Mouse (Mus musculus) midbrain, embryonic 14.5 days (tissue): ENCODE measurements around the gene Fcho2. TPM values are rescaled to one million over a fixed set of nuclear protein-coding genes. Genes with fewer than 3 reads are reported as not detected.
"Not testable (repeated sequence)": the region's sequence is repeated elsewhere in the genome, so short reads cannot be mapped to it uniquely, and the experiment has no call there.

ENCODE experiments used
- ATAC-seq: fragments of 200-750 bp; cut with Nextera tagmentation; 2 replicates; pipeline ENCODE4 v1.8.0; 2017; ENCODE audit warnings: moderate number of reproducible peaks, moderate library complexity; ENCODE audit not compliant: low FRiP score, low TSS enrichment
- DNase-seq: peaks from one replicate; pipeline ENCODE4 v3.0.0-alpha.2; 2015
- H3K27ac ChIP-seq: fragments of 300-500 bp; sonication (generic); replicated peaks from 2 replicates; pipeline ENCODE4 v1.5.1; 2014; ENCODE audit warnings: mild to moderate bottlenecking, low read depth, low read length, moderate library complexity
- H3K27me3 ChIP-seq: fragments of 300-500 bp; sonication (generic); 2 replicates; pipeline ENCODE4 v1.6.1; 2014; ENCODE audit warnings: low read length, control low read depth, mixed read lengths; ENCODE audit not compliant: control insufficient read depth, insufficient read depth
- H3K36me3 ChIP-seq: fragments of 300-500 bp; sonication (generic); 2 replicates; pipeline ENCODE4 v1.6.1; 2014; ENCODE audit warnings: low read length, control low read depth; ENCODE audit not compliant: control insufficient read depth, insufficient read depth
- H3K4me1 ChIP-seq: fragments of 300-500 bp; sonication (generic); 2 replicates; pipeline ENCODE4 v1.6.1; 2014; ENCODE audit warnings: mild to moderate bottlenecking, antibody characterized with exemption, low read length, control low read depth; ENCODE audit not compliant: control insufficient read depth, insufficient read depth
- H3K4me2 ChIP-seq: fragments of 300-500 bp; sonication (generic); 2 replicates; pipeline ENCODE4 v1.6.1; 2014; ENCODE audit warnings: mild to moderate bottlenecking, low read length, moderate library complexity
- H3K4me3 ChIP-seq: fragments of 300-500 bp; sonication (generic); replicated peaks from 2 replicates; pipeline ENCODE4 v1.5.1; 2014; ENCODE audit warnings: low read depth, low read length
- H3K9ac ChIP-seq: fragments of 300-500 bp; sonication (generic); replicated peaks from 2 replicates; pipeline ENCODE4 v1.6.1; 2014; ENCODE audit warnings: mild to moderate bottlenecking, low read length, moderate library complexity
- H3K9me3 ChIP-seq: fragments of 300-500 bp; sonication (generic); 2 replicates; pipeline ENCODE4 v1.6.1; 2016; ENCODE audit warnings: low read length, control low read depth, mixed read lengths; ENCODE audit not compliant: control insufficient read depth
- WGBS: fragments of 180-500 bp; shearing (Covaris S2); extraction: QIAGEN DNeasy Blood & Tissue Kit; methylation state at CpG from one replicate; pipeline ENCODE4 v1.1.7; 2014; 5-methylcytosine and 5-hydroxymethylcytosine counted together
- polyA plus RNA-seq: library from polyadenylated mRNA; unstranded; fragments of >200 nt; fragmentation: Nextera tagmentation; extraction: Ambion mirVana; gene quantifications from 2 replicates; pipeline ENCODE4 v1.2.1, GENCODE M21; 2014

Fcho2 gene
- polyA plus RNA-seq, 1 experiment from 2014 or later: 23.6 TPM

DNA sequence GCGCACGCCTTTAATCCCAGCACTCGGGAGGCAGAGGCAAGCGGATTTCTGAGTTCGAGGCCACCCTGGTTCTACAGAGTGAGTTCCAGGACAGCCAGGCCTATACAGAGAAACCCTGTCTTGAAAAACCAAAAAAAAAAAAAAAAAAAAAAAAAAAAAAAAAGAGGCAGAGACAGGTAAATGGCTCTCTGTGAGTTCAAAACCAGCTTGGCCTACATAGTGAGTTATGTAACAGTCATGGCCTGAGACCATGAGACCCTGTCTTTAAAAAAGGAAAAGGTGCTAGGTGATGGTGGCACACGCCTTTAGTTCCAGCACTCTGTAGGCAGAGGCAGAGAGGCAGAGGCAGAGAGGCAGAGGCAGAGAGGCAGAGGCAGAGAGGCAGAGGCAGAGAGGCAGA is 13.8 kb upstream of the Fcho2 start:
- not testable (repeated sequence) for H3K27ac ChIP-seq
- 97% methylated on average over 6 of the region's 6 CpGs for WGBS

DNA sequence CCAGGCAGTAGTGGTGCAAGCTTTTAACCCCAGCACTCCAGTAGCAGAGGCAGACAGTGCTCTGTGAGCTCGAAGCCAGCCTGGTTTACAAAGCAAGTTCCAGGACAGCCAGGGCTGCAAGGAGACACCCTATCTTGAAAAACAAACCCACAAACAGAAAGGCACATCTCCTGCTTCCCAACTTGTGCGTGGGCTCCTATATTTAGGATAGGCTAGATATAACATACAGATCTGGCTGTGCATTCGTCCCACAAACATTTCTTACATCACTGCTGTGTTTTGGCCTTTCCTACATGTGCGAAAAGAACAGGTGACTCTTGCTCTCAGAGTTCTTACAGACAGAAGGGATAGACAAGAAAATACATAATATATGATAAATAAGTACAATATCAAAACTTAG is 10.3 kb upstream of the Fcho2 start:
- 87% methylated on average over 4 of the region's 4 CpGs for WGBS
- ATAC-seq (no peak), DNase-seq (no peak)
- H3K27me3 ChIP-seq: no peaks in the 10 kb centered on the region
- no peak overlapping the region for H3K27ac ChIP-seq
- H3K9me3 ChIP-seq: no peaks in the 10 kb centered on the region
- no peak overlapping the region for H3K4me2 ChIP-seq
- H3K4me1 ChIP-seq: no peaks in the 10 kb centered on the region
- H3K4me3 ChIP-seq: no peak overlapping the region
- no peak overlapping the region for H3K9ac ChIP-seq
- H3K36me3 ChIP-seq: no peaks in the 10 kb centered on the region

More for the DNA sequence above, 13.8 kb upstream of the Fcho2 start:
- not testable (repeated sequence) for H3K4me1 ChIP-seq, DNase-seq, H3K36me3 ChIP-seq, H3K9ac ChIP-seq, H3K9me3 ChIP-seq, H3K4me3 ChIP-seq, H3K27me3 ChIP-seq, ATAC-seq, H3K4me2 ChIP-seq

DNA sequence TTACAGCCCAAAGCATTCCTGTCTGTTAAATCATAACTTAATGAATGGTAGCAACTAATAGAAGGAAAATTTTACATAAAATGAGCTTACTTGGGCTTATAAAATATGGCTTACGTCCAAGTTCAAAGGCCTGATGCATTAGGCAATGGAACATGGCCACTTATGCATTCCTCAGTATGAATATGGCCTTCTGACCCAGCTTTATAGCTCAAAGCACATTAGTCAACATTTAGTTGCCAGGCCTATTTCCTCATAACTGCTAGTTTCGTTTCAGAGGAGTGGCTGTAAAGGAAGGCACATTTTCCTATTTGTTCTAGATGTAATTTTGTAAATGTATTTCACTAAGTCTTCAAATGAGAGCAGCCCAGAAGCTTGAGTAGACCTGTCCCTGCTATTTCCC is 3.8 kb upstream of the Fcho2 start:
- DNase-seq: no peak
- H3K27ac ChIP-seq: no peak overlapping the region
- H3K4me2 ChIP-seq: no peak overlapping the region
- no peak for ATAC-seq
- no peaks in the 10 kb centered on the region for H3K36me3 ChIP-seq
- H3K4me3 ChIP-seq: no peak overlapping the region
- H3K27me3 ChIP-seq: no peaks in the 10 kb centered on the region
- H3K4me1 ChIP-seq: 0 out of 2 replicates have a peak, but pooled peaks cover 3% of the 10 kb centered on the region
- no peaks in the 10 kb centered on the region for H3K9me3 ChIP-seq
- no peak overlapping the region for H3K9ac ChIP-seq
- WGBS: 79% methylated on average over 2 of the region's 2 CpGs

DNA sequence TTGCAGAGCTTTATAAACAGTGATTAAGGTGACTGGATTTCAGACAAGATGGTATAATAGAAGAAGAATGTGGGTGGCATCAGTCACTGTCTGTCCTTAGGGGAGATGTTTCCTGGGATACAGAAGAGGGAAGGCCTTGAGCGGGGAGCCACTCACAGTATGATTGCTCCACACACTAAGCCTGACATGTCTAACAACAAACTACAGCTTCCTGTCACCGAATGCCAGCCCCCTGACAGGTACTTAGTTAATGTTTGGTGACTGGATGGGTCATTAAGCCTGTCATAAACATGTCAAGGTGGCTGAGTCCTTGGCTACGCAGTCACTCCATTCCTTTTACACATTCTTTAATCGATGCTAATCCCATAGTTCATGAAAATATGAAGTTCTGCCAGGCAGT is 3.0 kb upstream of the Fcho2 start:
- H3K4me3 ChIP-seq: no peak overlapping the region
- H3K27me3 ChIP-seq: no peaks in the 10 kb centered on the region
- H3K9me3 ChIP-seq: no peaks in the 10 kb centered on the region
- H3K4me2 ChIP-seq: no peak overlapping the region
- no peak overlapping the region for H3K27ac ChIP-seq
- DNase-seq (no peak), ATAC-seq (no peak)
- H3K4me1 ChIP-seq: peaks cover 8% of the 10 kb centered on the region
- no peak overlapping the region for H3K9ac ChIP-seq
- H3K36me3 ChIP-seq: no peaks in the 10 kb centered on the region
- 76% methylated on average over 4 of the region's 4 CpGs for WGBS

DNA sequence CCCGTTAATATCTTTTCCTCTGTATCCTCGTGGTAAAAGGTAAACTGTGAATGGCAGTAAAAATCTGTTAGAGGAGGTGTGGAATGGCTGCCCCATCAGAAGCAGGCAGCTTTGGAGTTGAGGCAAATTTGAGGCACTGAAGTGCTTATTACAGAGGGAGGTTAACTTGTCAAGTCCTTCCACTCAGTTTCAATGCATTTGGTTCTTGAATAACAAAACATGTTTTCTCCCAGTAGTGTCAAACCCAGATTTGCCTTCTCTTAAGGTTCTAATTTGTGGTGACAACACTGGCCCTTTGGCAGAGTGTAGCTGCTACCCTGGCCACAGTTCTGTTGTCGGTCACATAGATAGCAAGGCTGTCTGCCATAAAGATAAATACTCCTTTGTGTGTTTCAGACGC is 2.5 kb upstream of the Fcho2 start:
- no peak for ATAC-seq
- peaks cover 8% of the 10 kb centered on the region for H3K4me1 ChIP-seq
- H3K4me3 ChIP-seq: no peak overlapping the region
- H3K27me3 ChIP-seq: no peaks in the 10 kb centered on the region
- H3K4me2 ChIP-seq: no peak overlapping the region
- DNase-seq: no peak
- H3K27ac ChIP-seq: no peak overlapping the region
- no peaks in the 10 kb centered on the region for H3K9me3 ChIP-seq
- no peaks in the 10 kb centered on the region for H3K36me3 ChIP-seq
- no peak overlapping the region for H3K9ac ChIP-seq
- 67% methylated on average over 4 of the region's 4 CpGs for WGBS

DNA sequence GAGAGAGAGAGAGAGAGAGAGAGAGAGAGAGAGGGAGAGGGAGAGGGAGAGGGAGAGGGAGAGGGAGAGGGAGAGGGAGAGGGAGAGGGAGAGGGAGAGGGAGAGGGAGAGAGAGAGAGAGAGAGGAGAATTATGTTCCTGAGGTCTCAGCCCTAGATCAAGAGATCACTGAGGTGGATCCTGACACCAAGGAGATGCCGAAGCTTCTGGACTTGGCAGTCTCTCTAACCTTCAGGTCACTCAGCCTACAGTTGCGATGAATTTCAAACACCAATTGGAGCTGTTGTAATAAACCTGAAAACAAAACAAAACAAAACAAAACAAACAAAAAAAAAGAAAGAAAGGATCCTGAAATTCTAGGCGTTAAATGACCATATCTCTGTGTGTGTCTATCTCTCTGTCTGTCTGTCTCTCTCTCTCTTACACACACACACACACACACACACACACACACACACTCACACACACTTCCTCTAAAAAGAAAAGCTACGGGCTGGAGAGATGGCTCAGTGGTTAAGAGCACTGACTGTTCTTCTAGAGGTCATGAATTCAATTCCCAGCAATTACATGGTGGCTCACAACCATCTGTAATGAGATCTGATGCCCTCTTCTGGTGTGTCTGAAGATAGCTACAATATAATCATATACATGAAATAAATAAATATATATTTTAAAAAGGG is 1.9 kb upstream of the Fcho2 start:
- not testable (repeated sequence) for DNase-seq, H3K36me3 ChIP-seq, H3K4me1 ChIP-seq, H3K9me3 ChIP-seq, H3K27ac ChIP-seq, ATAC-seq, H3K4me2 ChIP-seq, H3K9ac ChIP-seq, H3K4me3 ChIP-seq, H3K27me3 ChIP-seq
- WGBS: 83% methylated on average over 4 of the region's 4 CpGs

DNA sequence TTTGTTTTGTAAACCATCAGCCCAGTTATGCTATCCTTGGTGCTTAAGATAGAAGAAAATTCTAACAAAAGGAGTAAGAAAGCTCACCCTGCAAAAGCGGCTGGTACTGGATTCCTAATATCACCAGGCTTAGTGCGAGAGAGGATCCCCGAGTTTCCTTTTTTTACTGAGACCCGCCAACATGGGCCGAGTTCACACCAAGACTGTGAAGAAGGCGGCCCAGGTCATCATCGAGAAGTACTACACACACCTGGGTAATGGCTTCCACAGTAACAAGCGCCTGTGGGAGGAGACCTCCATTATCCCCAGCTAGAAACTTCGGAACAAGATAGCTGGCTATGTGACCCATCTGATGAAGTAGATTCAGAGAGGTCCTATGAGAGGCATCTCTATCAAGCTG is 1.3 kb upstream of the Fcho2 start:
- H3K27me3 ChIP-seq: no peaks in the 10 kb centered on the region
- no peaks in the 10 kb centered on the region for H3K9me3 ChIP-seq
- no peak overlapping the region for H3K27ac ChIP-seq
- H3K4me1 ChIP-seq: peaks cover 8% of the 10 kb centered on the region
- ATAC-seq (no peak), DNase-seq (no peak)
- H3K4me3 ChIP-seq: no peak overlapping the region
- H3K36me3 ChIP-seq: no peaks in the 10 kb centered on the region
- H3K4me2 ChIP-seq: no peak overlapping the region
- WGBS: 86% methylated on average over 9 of the region's 9 CpGs
- no peak overlapping the region for H3K9ac ChIP-seq

DNA sequence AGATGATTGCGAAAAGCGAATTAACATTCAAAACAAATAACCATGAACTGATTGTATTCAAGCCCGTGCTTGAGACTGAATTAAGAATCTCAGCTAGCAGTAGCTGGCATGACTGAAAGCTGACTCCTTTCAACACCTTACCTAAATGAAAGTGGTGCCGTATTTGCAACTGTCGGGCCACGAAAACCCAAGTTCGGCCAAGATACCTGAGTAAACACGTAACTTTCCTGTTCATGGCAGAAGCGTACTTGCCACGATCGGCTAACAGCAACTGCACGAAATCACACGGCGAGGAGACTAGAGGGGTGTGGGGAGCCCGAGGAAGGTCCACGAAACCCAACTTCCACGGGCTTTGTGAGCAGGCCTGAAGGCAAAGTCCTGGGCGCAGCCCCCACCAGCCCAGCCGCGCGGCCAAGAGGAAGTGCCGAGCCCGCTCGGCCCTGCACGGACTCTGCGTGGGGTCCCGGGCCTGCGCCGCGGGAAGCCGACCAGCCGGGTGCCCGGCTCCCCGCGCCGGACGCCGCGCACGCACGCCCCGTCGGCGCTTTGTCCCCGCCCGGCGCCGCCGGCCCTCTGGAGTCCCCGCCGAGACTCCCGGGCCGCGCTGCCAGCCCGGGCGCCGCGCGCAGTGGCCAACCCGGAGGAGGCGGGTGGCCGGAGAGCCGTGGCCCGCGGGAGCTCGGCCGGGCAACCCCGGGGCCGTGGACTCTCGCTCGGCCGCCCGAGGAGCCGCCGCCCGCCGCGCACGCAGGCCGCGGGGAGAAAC is 791 bp downstream of the Fcho2 start:
- Histone ChIP-seq H3K27me3 (no peaks in the 10 kb centered on the region), H3K27ac (peak overlapping the region; percentile 92), H3K9ac (peak overlapping the region; percentile 90), H3K9me3 (no peaks in the 10 kb centered on the region), H3K4me3 (peak overlapping the region; percentile 84), H3K36me3 (no peaks in the 10 kb centered on the region), H3K4me2 (peak overlapping the region; percentile 66), H3K4me1 (peaks cover 8% of the 10 kb centered on the region)
- peak; percentile 75 for ATAC-seq
- peak; percentile 68 for DNase-seq
- under 1% methylated on average over 79 of the region's 81 CpGs for WGBS
